Mouse (Mus musculus): Measurements from ENCODE around the gene Stap1.

The Stap1 gene

DNA sequence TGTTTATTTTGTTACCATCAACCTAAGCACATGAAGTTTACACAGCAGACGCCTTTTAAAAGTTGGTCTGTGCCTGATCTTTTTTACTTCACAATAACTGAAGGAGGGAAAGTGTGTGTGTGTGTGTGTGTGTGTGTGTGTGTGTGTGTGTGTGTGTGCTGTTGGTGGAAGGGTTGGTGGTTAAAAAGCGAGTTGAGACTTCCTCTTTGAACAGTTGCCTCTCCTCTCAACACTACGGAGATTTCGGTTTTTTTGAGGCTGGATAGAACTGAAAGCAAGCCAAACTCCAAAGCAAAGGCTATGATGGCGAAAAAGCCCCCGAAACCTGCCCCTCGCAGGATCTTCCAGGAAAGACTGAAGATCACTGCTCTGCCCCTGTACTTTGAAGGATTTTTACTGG lies at the start of gene Stap1:
Stap1 (plus strand) TSS at position 209 of the 400 bp plus-strand sequence.
- no peak for DNase-seq (ENCODE audit: low spot score)

DNA sequence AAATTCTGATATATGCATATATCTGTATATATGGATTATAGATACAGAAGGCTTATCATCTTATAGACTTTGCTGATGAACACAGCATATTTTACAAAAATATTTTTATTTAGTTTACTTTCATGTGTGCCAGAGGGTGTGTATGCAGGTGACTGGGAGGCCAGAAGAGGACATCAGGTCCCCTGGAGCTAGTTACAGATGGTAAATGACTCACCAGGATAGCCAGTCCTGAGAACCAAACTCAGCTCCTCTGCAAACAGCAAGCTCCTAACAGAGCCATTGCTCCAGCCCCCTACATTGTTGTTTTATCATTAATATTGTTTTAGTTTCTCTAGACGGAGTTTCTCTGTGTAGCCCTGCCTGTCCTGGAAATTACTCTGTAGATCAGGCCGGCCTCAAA lies 41.7 kb upstream of the Stap1 start:
- DNase-seq (ENCODE audit: low spot score), result no peak

DNA sequence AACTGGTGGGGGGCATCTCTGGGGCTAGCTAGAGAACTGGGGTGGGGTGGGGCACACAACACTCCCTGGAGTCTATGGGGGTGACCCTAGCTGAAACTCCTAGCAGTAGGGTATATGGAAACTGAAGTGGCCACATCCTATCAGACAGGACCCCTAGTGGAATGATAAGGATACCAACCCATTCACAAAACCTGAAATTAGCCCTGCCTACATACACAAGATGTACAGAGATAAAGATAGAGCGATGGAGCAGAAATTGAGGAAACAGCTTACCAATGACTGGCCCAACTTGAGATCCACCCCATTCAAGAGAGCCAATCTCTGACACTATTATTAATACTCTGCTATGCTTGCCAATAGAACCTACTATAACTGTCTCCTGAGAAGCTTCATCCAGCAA lies 8.0 kb upstream of the Stap1 start:
- DNase-seq (ENCODE audit: low spot score), result no peak

DNA sequence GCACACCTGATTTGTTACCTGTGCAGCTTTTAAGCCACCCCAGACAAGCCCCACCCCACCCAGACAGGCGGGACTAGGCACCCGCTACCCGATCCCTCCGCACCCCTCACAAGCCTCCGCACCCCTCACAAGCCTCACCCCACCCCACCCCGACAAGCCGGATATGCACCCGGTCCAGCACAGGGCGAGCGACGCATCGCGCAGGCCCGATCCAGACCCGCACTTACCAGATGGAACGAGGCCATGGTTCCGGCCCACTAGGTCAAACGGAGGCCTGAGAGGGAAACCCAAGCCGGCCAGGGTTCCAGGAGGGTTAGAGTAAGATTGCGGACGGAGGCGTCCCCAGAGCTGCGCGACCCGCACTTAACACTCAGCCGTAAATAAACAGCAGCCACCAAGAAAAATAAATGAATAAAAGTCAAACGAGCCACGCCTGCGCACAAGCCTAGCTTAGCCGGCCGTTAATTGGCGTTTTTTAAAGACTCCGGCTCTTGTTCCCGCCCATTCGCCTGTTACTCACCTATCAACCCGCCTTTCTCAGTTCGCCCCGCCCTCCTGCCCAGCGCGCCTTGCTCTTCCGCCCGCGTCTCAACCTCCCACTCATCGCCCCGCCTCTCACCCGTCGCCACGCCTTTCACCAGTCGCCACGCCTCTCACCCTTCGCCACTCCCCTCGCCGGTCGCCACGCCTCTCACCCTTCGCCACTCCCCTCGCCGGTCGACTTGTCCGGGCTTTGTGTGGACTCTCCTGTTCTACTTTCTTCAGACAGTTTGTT lies 6.3 kb upstream of the Stap1 start, which contains the start of gene Cenpc1:
Cenpc1 (minus strand) TSS at position 483 of the 775 bp plus-strand sequence.
- peak; percentile 96 for DNase-seq (ENCODE audit: low spot score)

DNA sequence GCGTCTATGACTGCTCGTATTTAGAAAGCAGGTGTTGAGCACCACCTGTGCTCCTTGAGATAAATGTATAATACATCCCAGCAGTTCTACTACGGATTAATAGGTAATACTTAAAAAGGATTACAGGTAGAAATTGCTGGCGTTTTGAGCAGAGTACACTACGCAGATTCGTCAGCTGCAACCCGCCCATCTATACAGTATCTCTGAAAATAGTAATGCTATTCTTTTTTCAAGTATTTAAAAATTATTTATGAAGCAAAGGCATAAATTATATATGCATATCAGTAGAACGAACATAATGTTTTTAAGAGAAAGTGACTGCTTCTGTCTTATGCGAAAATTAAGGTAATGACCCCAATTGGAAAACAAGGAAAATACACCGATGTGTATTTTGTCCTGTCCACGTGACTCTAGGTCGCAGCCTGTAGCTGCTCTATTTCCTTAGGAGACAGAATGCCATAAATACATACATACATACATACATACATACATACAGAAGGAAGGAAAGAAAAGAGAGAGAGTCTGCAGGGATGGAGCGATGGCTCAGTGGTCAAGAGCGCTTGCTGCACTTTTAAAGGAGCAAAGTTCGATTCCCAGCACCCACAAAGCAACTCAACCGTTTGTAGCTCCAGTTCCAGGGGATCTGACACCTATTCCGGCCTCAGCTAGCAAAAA lies 5.5 kb upstream of the Stap1 start:
- no peak for DNase-seq (ENCODE audit: low spot score)

- peak; percentile 69 for DNase-seq (ENCODE audit: low spot score)
Measured at GRCm38 (mm10) chr5:86066551-86066929, 5.0 kb upstream of the Stap1 start.

GRCm38 (mm10) chr5:86068451-86068850 lies 3.1 kb upstream of the Stap1 start:
- DNase-seq (ENCODE audit: low spot score), result no peak

DNA sequence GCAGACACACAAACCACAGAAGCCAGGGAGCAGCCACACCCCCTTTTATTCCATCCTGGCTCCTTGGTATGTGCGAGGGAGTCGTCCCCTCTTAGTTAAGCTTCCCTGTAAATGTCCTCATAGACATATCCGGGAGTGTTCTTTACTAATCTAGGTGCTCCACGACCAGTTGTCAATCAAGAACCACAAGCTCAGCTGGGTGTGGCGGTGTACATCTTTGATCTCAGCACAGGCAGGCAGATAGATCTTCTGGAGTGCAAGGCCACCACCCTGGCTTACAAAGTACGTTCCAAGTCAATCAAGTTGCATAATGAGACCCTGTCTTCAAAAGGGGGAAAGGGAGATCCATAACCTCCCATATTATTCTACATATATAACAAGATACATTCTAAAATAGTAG lies 2.4 kb upstream of the Stap1 start:
- no peak for DNase-seq (ENCODE audit: low spot score)

DNA sequence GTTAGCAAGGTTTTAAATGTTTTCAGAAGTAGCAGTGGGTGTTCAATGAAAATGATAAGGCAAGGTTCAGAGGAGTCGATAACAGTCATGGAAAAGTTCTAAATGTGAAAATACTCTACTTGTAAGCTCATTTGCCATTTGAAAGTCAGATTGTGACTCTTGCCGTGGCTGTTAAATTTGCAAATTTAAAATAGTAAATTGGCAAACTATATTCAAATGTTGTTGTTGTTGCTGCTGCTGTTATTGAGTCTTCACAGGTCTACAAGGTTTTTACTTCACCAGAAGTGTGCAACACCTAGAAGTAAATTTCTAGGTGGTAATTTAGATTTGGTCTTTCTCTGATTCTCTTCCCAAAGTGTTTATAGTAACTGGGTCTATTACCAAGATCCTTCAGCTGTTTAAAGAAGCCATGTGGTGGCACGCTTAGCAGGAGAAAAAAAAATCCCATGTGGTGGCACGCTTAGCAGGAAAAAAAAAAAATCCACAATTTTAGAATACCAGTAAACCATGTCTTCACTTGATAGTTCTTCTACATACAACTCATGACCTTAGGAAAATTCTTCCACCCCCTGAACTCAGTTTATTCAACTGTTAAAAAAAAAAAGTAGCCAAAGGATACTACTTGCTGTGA lies 1.3 kb downstream of the Stap1 start:
- DNase-seq (ENCODE audit: low spot score), result no peak

DNA sequence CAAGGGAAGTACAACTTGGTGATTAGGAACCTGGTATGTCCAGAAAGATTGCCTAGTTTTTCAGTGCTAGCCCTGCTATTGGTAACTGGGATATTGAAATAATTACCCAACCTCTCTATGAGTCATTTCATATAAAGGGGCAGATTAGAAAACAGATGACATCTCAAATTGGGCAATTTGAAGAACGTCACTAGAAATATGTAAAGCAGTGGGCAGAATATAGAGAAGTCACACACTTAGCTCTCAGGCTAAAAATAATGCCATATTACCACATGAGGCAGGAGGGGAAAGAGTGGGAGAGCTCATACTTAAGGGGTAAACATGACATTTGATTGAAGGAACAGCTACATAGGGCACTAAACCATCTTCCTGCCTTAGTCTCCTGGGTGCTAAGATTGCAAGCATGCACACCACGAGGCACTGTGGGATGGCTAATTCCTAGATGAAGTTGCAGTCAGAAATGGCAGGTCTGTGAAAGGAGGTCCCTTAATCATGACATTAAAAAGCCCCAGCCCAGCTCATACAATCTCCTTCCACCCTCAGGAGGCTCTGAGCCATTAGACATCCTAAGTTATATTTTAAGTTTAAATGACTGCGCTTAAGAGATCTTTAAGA lies 7.3 kb downstream of the Stap1 start:
- no peak for DNase-seq (ENCODE audit: low spot score)

DNA sequence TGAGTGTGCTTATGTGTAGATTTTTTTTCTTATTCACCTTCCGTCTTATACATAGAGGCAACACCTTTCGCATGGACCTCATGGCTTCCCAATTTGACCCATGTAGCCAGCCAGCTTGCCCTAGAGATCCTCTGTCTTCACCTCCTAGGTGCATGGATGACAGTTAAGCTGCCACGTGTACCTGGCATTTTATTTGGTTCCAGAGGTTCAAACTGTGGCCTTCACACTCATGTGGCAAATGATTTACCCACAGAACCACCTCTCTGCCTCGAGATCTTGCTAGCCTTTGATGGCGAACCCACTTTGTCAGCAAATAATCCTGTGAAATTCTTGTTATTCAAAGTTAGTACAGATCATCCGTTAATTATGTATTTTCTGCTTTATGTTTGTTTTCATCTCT lies 12.4 kb downstream of the Stap1 start:
- DNase-seq (ENCODE audit: low spot score), result no peak

DNA sequence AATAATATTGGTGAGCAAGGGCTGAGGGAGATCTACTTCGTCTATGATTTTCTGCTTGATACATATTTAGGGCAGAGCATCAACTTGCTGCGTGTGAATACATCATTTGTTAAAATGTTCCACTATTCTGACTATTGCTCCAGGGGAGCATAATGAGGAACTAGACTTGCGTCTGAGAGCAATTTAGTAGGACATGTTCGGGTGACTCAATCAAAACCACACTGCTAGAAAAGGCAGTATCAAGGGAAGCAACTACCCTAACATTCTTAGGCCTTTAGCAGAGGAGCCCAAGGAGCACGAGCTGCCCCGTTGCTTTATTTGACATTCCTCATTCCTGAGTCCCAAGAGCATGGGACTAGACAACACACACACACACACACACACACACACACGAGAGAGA lies 13.4 kb downstream of the Stap1 start:
- DNase-seq (ENCODE audit: low spot score), result no peak

GRCm38 (mm10) chr5:86086751-86087150 lies 15.2 kb downstream of the Stap1 start:
- no peak for DNase-seq (ENCODE audit: low spot score)

DNA sequence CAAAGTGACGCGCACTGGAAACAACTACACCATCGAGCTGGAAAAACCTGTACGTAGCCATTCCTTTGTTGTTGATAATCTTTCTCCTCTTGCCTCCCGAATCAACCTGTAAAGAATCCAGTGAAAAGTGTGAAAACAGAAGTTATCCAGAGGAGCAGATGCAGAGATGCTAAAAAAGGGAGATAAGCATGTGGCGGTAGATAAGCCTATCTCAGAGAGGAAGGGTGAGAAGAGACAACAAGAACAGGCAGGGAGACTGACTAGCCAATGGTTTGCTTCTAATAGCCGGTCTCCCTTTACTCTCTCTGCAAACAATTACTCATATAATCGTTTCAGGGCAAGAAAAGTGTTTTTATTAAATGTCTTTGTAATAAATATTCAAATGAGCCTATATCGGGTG lies 23.2 kb downstream of the Stap1 start:
- DNase-seq (ENCODE audit: low spot score), result no peak

- no peak for DNase-seq (ENCODE audit: low spot score)
Measured at GRCm38 (mm10) chr5:86098988-86099387, 27.4 kb downstream of the Stap1 start.

DNA sequence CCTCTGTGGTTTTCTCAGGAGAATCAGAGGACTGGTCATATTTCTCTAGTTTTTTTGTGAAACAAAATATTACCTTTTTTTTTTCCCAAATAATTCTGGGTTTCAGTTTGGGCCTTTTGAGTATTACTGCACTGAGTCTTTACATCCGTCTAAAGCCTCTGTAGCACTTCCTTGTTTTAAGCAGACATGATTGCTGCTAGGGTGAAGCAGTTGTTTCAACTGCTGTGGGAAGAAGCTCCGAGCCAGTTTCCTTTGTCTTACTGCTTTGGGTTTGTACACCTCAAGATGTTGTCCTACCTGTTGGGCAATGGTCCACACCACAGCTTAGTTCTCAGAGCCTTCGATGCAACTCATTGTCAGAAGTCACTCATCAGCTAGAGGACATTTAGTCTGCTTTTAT lies 29.1 kb downstream of the Stap1 start:
- DNase-seq (ENCODE audit: low spot score), result no peak

- DNase-seq (ENCODE audit: low spot score), result no peak
Measured at GRCm38 (mm10) chr5:86102176-86102575, 30.6 kb downstream of the Stap1 start.

DNA sequence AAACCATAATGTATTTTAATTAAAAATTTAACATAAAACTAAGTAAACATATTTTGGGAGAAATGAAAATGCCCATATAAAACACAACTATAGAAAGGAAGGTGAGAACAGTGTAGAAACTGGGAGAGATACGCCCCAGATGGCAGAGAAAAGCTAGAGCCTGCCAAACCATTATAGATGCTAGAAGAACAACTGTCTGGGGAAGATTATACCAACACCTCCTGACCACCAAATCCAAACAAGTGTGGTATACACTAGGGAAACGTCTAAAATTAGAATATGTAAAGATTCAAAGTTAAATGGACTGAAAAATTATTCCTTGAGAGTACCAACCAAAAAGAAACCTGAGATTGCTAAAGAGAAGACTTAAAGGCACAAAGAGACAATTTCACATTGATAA lies 35.1 kb downstream of the Stap1 start:
- no peak for DNase-seq (ENCODE audit: low spot score)

- no peak for DNase-seq (ENCODE audit: low spot score)
Measured at GRCm38 (mm10) chr5:86111074-86111473, 39.5 kb downstream of the Stap1 start.

DNA sequence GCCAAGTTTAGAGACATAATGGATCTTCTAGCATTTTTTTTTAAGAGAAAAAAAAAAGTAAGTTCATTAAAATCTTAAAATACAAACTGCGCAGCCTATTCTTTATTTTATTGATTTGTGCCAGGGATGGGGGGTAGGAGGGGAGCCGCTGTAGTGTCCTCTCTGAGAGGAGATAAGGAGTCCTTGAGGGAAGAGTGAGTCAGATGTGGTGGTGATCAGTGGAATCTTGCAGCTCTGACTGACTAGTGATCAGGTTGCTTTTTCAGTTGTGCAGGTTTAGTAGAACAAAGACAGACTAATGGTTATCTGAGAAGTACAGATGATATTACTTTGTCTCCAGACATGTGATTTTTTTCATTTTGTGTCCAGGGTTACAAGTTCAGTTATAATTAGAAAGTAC lies 41.5 kb downstream of the Stap1 start:
- DNase-seq (ENCODE audit: low spot score), result no peak

GRCm38 (mm10) chr5:86113997-86114396 lies 42.5 kb downstream of the Stap1 start:
- no peak for DNase-seq (ENCODE audit: low spot score)

DNA sequence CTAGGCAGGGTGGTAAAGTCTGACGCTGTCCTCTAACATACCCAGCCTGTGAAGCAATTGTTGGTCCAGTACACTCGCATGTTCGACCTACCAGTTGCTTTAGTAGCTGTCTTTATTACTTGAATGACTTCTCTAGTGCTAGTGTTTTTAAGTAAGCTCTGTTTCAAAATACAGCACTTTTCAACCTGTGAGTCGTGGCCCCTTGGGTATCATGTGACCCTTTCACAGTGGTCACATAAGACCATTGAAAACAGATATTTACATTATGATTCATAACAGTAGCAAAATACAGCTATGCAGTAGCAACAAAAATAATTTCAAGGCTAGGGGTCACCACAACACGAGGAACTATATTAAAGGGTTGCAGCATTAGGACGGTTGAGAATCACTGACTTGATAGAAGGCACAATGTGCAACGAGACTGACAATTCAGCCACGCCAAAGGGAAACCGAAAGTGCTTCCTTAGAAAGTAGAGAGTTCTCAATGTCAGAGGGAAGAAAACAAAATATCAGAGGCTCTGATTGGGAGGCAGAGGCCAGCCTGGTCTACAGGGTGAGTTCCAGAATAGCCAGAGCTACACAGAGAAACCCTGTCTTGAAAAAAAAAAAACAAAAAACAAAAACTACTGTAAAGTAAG lies 47.0 kb downstream of the Stap1 start:
- no peak for DNase-seq (ENCODE audit: low spot score)

All from ovary, adult 18-20 months (tissue).